Mouse (Mus musculus): ENCODE data around the gene Engase.

DNA sequence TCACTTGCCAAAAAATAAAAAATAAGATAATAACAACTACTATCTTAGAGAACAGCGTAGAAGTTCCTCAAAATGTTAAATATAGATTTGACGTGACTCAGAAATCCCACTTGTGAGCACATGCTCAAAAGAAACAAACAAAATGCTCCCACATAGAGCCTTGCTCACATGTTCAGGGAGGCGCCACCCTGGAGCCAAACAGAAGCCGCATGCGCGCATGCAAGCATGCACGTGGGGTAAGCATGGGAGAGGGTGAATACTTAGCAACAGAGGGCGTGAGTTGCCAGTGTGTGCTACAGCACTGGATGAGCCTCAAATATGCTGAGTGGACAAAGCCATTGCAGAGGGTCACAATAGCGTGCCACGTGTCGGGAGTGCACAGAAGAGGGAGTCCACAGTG is 19.7 kb upstream of the Engase start:
- TF ChIP-seq ZNF384 (IDR thresholded peaks at IDR 0.05; ENCODE audit: low read depth, low read length) (no peak), CHD2 (IDR thresholded peaks at IDR 0.05; ENCODE audit: low read depth, low read length) (no peak), ZC3H11A (IDR thresholded peaks at IDR 0.05; ENCODE audit: borderline replicate concordance, low read depth, low read length) (no peak)

Measured in ES-E14 (cell line).